Mouse (Mus musculus) kidney, postnatal 10 days (tissue): ENCODE results near the gene Edf1.

Experiments
- DNase-seq: peaks from one replicate; pipeline ENCODE4 v3.0.0; 2021; ENCODE audit warnings: mixed read lengths

Edf1 gene

DNA sequence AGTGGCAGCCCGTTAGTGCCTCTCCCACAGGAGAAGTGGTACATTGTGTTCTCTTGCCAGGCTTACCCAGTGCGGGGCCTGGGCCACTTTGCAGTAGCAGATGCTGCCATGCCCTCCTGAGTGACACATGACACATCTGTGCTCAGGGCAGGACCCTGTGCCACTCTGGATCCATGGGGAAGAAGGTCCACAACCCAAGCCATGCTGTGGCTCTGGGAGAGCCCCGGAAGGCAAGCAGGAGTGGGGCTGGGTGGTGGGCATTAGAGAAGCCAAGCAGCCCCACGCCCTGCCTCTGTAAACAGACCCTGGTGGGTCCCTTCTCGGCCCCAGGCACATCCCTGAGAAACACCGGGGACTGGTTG lies 25.5 kb downstream of the Edf1 start:
- DNase-seq: no peak

DNA sequence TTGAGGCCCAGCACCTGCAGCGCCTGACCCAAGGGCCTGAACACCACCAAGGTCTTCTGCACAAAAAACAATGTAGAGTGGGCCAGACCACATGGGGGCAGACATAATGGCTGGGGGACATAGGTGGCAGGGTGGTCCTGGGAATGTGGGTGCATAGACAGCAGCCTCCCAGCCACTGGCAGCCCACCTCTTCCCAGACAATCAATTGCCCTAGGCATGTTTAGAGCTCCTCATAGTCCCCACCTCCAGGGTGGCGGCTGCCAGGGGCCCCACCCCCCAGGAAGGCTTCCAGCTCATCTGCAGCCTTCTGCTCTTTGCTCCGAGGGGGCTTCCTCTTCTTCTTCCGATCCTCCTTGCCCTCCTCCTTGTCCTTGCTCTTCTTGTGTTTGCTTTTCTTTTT lies 25.9 kb downstream of the Edf1 start:
- no peak for DNase-seq

DNA sequence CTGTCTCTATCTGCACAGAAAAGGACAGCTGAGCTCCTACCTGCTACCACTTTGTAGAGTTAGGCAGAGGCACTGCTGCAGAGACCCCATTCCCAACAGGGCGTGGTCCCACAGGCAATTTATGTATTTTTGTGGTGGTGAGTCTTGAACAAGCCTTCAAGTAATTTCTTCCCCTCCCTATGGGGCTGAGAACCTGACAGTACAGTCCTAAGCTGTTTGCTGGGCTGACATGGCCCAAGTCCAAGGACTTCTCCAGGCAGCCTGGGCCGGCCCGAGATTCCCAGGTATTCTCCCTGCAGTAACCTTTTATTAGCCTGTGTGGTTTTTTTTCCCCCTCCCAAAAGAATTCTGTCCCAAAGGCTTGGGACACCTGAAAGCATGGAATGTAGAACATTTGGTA lies 26.5 kb downstream of the Edf1 start:
- DNase-seq: no peak

DNA sequence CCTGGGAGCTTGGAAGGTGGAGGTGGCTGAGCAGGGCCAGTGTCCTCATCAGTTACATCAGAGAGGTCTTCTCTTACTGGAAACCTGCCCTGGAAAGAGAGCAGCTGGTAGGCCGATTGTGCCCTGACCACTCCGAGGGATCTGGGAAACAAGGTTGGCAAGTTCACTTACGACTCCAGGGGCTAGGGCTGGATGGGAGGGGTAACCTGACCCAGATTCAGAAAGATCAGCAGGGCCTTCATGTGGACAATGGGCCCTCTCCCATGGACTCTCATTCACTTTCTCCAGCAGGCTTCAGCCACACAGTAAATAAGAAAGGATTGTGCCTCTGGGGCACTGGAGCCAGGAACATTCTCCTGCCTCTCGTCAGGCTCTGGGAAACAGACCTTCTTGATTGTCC lies 27.2 kb downstream of the Edf1 start:
- no peak for DNase-seq

DNA sequence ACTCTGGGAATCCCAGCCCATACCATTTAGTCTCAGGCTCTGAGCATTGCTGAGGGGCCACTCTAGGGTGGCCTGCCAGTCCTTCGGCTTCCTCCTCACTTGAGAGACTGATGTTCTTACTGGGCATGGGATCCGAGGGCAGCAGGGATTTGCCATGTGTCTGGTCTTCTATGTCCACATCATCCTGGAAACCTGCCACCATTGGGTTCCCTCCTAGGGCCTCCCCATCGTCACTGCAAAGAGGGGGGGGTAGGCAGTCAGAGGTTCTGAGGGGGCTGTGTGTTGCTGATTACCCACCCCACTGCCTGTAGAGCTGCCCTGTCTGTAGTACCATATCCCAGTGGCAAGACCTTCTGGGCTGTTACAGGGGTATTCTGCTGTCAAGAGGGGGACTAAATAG lies 28.0 kb downstream of the Edf1 start:
- no peak for DNase-seq

DNA sequence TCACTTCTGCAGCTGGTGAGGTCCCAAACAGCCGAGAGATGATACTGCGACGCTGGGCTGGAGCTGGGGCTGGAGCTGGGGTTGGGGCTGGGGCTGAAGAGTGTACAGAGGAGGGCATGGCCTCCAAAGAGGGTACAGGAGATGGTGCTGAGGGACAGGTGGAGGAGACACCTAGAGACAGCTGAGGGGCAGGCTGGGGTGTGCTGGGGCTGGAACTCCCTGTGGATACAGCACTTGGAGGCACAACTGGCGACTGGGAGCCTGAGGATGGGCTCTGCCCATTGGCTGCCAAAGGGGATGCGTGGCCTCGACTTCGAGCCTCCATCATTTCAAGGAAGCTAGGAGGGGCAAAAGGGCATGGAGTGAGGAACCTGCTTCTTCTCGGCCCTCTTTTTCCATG lies 29.6 kb downstream of the Edf1 start:
- DNase-seq: no peak

DNA sequence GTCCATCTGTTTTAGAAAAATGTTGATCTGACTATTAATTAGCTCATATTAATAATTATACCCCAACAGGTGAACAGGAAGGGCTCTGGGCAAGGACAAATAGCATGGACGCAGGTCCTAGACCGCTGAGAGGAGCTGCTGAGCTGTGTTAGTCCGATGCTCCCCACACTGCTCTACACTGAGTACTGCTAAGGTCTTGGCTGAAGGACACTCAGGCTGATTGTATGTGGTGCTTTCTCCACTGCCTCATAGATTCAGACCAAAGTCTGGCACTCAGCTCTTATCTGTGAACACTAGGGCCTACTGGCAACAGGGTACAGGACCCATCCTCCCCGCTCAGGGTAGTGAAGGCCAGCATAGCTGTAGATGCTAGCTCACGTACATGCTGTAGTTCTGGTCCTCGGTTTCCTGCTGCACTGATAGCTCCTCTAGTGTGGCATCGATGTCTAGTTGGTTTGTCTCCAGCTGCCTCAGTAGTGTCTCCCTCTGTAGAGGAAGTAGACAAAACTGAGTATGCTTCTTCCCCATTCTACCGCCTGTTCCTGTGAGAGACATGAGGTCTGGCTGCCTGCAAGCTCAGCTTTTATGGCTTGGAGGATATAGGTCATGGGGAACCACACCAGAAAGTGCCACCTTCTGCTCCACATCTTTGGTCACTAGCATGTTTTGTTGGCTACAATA lies 30.7 kb downstream of the Edf1 start:
- DNase-seq: no peak

DNA sequence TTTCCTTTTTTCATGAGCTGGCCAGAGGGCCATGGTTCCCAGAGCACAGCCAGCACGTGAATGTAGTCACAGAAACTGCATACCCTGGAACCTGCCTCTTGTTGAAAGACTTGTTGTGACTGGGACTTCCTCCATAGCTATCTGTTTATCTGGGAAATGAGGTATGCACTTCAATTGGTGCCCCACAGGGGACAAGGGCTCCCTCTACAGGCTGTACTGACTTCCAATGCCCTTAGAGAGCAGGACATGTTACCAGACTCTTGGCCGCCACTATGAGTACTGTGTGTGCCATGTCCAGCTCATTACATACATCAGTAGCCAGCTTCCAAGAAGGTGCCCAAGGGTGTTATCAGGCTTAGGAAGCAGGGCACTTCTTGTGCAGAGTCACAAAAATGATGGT lies 34.2 kb downstream of the Edf1 start:
- no peak for DNase-seq

DNA sequence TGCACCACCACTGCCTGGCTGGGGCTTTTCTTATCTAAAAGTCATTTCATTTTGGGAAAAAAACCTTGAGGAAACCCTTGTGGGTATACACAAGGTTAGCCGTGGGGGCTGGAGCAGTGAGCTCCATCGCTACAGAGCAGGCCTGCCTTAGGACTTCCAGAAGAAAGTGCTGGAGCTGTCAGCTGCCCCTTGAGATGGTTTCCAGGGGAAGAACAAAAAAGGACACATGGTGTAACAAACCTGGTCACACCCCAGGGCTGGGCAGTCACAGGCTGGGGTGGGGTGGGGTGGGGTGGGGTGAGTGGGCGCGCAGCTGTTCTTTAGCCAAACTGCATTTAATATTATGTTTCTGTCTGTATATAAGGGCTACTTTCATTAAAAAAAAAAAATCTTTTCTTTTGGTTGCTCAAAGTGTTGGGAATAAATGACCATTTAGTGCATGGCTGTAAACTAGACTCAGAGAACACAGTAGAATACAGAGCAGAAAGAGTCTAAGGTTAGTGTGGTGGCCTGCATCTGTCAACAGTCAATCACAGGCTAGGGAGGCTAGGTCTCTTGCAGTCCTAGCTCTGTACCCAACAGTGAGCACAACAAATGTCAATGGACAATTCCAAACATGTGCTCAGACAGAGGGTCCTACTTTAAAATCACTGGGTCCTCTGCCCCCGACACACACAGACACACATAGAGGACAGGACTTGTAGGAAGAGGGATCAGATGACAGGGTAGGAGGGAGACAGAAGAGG lies 39.3 kb downstream of the Edf1 start:
- DNase-seq: no peak

DNA sequence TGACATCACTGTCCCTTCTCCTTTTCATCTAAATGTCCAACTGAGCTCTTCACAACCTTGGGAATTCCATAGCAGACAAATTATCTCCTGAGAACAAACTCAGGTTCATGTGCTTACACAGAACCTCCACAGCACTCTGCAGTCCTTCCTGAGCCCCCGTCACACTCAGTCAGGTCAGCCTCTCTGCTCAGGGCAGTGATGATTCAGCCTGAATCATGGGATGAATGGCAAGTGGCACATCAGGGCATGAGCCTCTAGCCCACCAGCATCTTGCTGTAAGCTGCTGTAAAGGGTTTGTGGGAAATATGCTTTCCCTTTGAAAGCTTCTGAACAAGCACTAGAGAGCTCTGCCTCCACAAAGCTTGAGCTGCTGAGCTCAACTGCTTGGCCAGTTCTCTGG lies 41.1 kb downstream of the Edf1 start:
- DNase-seq: no peak

DNA sequence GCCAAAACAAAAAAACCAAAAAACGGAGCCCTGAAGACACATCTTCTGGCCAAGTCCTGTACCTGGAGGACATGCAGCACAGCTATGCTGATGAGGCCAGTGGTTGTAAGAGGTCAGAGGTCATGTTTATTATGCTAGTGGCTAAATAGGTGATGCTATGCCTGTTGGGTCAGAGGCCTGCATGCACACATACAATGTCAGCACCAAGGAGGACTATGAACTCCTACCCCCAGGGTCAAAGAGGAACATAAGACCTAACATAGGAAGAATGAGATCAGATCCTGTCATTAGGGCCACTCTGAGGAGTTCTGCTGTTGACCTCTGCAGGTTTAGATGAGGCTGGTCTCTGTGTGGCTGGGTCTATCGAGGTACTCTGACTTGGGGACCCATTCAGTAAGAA lies 42.4 kb downstream of the Edf1 start:
- no peak for DNase-seq

DNA sequence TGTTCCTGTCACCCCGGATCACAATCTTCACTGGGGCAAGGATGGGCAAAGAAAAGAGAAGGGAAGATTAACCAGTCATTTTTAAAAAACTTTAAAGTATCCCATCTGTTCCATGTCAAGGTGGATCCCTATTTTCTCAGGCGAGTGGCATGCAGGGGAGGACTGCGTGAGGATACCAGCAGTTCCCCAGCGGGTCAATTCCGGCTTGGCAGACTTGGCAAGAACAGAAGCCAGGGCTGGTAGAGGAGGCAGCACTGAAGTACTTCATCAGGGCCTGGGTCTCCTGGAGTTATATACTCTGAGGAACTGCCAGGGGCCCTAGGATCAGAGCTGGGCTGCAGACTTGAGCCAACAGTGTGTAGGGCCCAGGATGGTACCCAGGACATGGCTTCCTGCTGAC lies 44.9 kb downstream of the Edf1 start:
- no peak for DNase-seq

DNA sequence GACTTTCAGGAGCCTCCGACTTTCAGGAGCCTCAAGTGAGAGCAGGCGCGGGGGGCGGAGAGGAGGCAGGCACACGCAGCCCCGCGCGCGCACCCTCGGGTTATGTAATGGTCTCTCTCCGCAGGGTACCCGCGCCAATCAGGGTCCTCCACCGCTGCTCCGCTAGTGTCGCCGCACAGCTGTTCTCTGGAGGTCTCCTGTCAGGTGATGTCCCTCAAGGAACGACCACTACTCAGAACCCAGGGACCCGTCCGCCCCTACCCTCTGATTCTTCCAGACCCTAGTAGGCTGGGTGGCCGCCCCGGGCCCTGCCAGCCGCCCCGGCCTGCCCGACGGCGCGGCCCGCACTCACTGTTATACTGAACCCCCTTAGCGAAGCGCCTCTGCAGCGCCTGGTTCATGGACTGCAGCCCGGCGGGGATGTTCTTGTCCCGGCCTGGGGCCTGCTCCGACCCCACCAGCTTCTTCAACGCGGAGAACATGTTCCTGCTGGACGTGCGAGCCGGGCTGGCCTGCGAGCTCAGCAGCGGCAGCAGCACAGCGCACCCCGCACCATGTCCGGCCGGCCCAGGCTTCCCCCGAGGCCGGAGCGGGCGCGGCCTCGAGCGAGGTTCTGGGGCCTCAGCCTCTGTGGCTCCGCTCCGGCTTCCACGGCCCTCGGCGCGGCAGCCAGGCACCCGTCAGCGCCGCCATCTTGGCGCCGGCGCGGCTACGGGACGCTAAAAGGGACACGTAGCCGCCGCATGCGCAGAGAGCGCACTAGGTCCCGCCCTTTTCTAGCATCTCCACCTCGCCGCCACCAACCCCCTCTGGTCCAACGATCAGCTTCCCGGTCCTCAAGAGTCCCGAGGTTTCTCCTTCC lies 50.3 kb downstream of the Edf1 start, which contains the start of gene Rabl6:
TSS of gene Rabl6 (minus strand) at position 761 of the 862 bp plus-strand sequence.
- DNase-seq: peak; percentile 94

DNA sequence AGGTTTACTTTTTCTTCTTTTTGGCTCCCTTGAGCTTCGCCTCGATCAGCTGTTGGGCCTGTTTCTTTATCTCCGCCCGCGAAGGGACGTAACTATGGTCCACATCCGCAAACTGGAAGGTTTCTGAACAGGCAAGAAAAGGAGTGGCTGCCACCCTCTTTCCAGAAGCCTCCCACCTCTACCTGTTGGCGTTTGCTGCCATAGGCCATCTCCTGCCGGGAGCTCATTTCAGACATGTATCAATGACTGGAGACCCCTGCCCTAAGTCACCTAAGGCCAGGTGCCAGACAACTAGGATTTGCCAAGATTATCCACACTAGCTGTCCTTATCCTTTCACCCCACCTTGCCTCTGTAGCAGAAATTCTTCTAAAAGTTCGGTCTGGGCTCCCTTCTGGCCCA lies 51.0 kb downstream of the Edf1 start:
- DNase-seq: no peak
